Mouse (Mus musculus): ENCODE measurements around the gene Cpne5. TPM values are rescaled to one million over a fixed set of nuclear protein-coding genes. Genes with fewer than 3 reads are reported as not detected.
A peak's percentile ranks its signal among the peaks of the same experiment; 100 is the strongest.

Cpne5 gene
- total and polyA plus RNA-seq, 2 experiments from 2014 or later: 61.6 to 65.8 TPM

GRCm38 (mm10) chr17:29214655-29215054 is 23.3 kb downstream of the Cpne5 start:
- Histone ChIP-seq H3K27ac (no peak overlapping the region), H3K4me2 (ENCODE audit: low read depth, low read length) (no peak overlapping the region), H3K9ac (replicated peaks; ENCODE audit: low read length) (0 out of 2 replicates have a peak overlapping the region, but pooled peaks have one; percentile 21), H3K9me3 (ENCODE audit: low read length) (no peaks in the 10 kb centered on the region), H3K4me3 (ENCODE audit: low read length) (no peak overlapping the region), H3K27me3 (ENCODE audit: insufficient read depth, low read length) (no peaks in the 10 kb centered on the region), H3K4me1 (ENCODE audit: insufficient read depth, low read length) (peaks cover 5% of the 10 kb centered on the region; the same call in 1 of the 2 replicates), H3K36me3 (ENCODE audit: insufficient read depth, low read length) (no peaks in the 10 kb centered on the region)
- 21% methylated on average over 10 of the region's 10 CpGs for WGBS
- DNase-seq (ENCODE audit: low spot score) (no peak), ATAC-seq (no peak)
- TF ChIP-seq CTCF (IDR thresholded peaks at IDR 0.05; ENCODE audit: low read depth): no peak

GRCm38 (mm10) chr17:29214193-29214456 is 23.8 kb downstream of the Cpne5 start:
- H3K9ac ChIP-seq (replicated peaks; ENCODE audit: low read length): 0 out of 2 replicates have a peak overlapping the region, but pooled peaks have one; percentile 21
- ATAC-seq: 0 out of 2 replicates have a peak, but pooled peaks have one; percentile 8
- H3K27me3 ChIP-seq (ENCODE audit: insufficient read depth, low read length): no peaks in the 10 kb centered on the region
- H3K9me3 ChIP-seq (ENCODE audit: low read length): no peaks in the 10 kb centered on the region
- DNase-seq (ENCODE audit: low spot score): no peak
- H3K36me3 ChIP-seq (ENCODE audit: insufficient read depth, low read length): no peaks in the 10 kb centered on the region
- no peak overlapping the region for H3K4me3 ChIP-seq (ENCODE audit: low read length)
- H3K4me2 ChIP-seq (ENCODE audit: low read depth, low read length): no peak overlapping the region
- WGBS: 44% methylated on average over 4 of the region's 4 CpGs
- no peak for TF ChIP-seq CTCF (IDR thresholded peaks at IDR 0.05; ENCODE audit: low read depth)
- peaks cover 5% of the 10 kb centered on the region; the same call in 1 of the 2 replicates for H3K4me1 ChIP-seq (ENCODE audit: insufficient read depth, low read length)
- H3K27ac ChIP-seq: no peak overlapping the region; the same call in 1 of the 2 replicates

- Histone ChIP-seq H3K9ac (replicated peaks; ENCODE audit: low read length) (0 out of 2 replicates have a peak overlapping the region, but pooled peaks have one; percentile 30), H3K4me3 (ENCODE audit: low read length) (no peak overlapping the region), H3K27me3 (ENCODE audit: insufficient read depth, low read length) (no peaks in the 10 kb centered on the region), H3K9me3 (ENCODE audit: low read length) (no peaks in the 10 kb centered on the region), H3K27ac (peak overlapping the region; percentile 1; the same call in 1 of the 2 replicates), H3K36me3 (ENCODE audit: insufficient read depth, low read length) (no peaks in the 10 kb centered on the region), H3K4me2 (ENCODE audit: low read depth, low read length) (peak overlapping the region; percentile 16), H3K4me1 (ENCODE audit: insufficient read depth, low read length) (peaks cover 5% of the 10 kb centered on the region; the same call in 1 of the 2 replicates)
- ATAC-seq (peak; percentile 62), DNase-seq (ENCODE audit: low spot score) (peak; percentile 79)
- TF ChIP-seq CTCF (IDR thresholded peaks at IDR 0.05; ENCODE audit: low read depth): no peak
- 4% methylated on average over 12 of the region's 12 CpGs for WGBS
These were observed 24.4 kb downstream of the Cpne5 start for GRCm38 (mm10) chr17:29213381-29214192.

- H3K4me2 ChIP-seq (ENCODE audit: low read depth, low read length): no peak overlapping the region
- no peaks in the 10 kb centered on the region for H3K27me3 ChIP-seq (ENCODE audit: insufficient read depth, low read length)
- no peak overlapping the region for H3K9ac ChIP-seq (replicated peaks; ENCODE audit: low read length)
- no peak for ATAC-seq
- DNase-seq (ENCODE audit: low spot score): no peak
- WGBS: 57% methylated on average over 7 of the region's 7 CpGs
- H3K9me3 ChIP-seq (ENCODE audit: low read length): no peaks in the 10 kb centered on the region
- H3K36me3 ChIP-seq (ENCODE audit: insufficient read depth, low read length): no peaks in the 10 kb centered on the region
- H3K27ac ChIP-seq: no peak overlapping the region
- peaks cover 5% of the 10 kb centered on the region; the same call in 1 of the 2 replicates for H3K4me1 ChIP-seq (ENCODE audit: insufficient read depth, low read length)
- no peak for TF ChIP-seq CTCF (IDR thresholded peaks at IDR 0.05; ENCODE audit: low read depth)
- H3K4me3 ChIP-seq (ENCODE audit: low read length): no peak overlapping the region
These were observed 26.1 kb downstream of the Cpne5 start for GRCm38 (mm10) chr17:29211836-29212235.

- WGBS: 92% methylated on average over 3 of the region's 3 CpGs
- H3K4me3 ChIP-seq (ENCODE audit: low read length): no peak overlapping the region
These were observed 27.9 kb downstream of the Cpne5 start for GRCm38 (mm10) chr17:29210037-29210436.

GRCm38 (mm10) chr17:29206052-29206451 is 31.9 kb downstream of the Cpne5 start:
- no peak for ATAC-seq
- 77% methylated on average over 7 of the region's 7 CpGs for WGBS
- no peaks in the 10 kb centered on the region for H3K36me3 ChIP-seq (ENCODE audit: insufficient read depth, low read length)
- H3K4me3 ChIP-seq (ENCODE audit: low read length): no peak overlapping the region
- H3K4me1 ChIP-seq (ENCODE audit: insufficient read depth, low read length): no peaks in the 10 kb centered on the region
- H3K9ac ChIP-seq (replicated peaks; ENCODE audit: low read length): no peak overlapping the region
- no peaks in the 10 kb centered on the region for H3K9me3 ChIP-seq (ENCODE audit: low read length)
- DNase-seq (ENCODE audit: low spot score): no peak
- no peak overlapping the region for H3K4me2 ChIP-seq (ENCODE audit: low read depth, low read length)
- no peak for TF ChIP-seq CTCF (IDR thresholded peaks at IDR 0.05; ENCODE audit: low read depth)
- H3K27me3 ChIP-seq (ENCODE audit: insufficient read depth, low read length): no peaks in the 10 kb centered on the region
- no peak overlapping the region for H3K27ac ChIP-seq

More at GRCm38 (mm10) chr17:29210037-29210436, 27.9 kb downstream of the Cpne5 start:
- Histone ChIP-seq H3K4me1 (ENCODE audit: insufficient read depth, low read length) (peaks cover 5% of the 10 kb centered on the region; the same call in 1 of the 2 replicates), H3K9me3 (ENCODE audit: low read length) (no peaks in the 10 kb centered on the region), H3K27me3 (ENCODE audit: insufficient read depth, low read length) (no peaks in the 10 kb centered on the region), H3K36me3 (ENCODE audit: insufficient read depth, low read length) (no peaks in the 10 kb centered on the region), H3K9ac (replicated peaks; ENCODE audit: low read length) (no peak overlapping the region), H3K4me2 (ENCODE audit: low read depth, low read length) (no peak overlapping the region), H3K27ac (no peak overlapping the region)
- no peak for TF ChIP-seq CTCF (IDR thresholded peaks at IDR 0.05; ENCODE audit: low read depth)
- ATAC-seq (no peak), DNase-seq (ENCODE audit: low spot score) (no peak)

- H3K9ac ChIP-seq (replicated peaks; ENCODE audit: low read length): no peak overlapping the region
- H3K4me2 ChIP-seq (ENCODE audit: low read depth, low read length): no peak overlapping the region
- 88% methylated on average over 6 of the region's 6 CpGs for whole genome bisulfite sequencing
- ATAC-seq (no peak), DNase-seq (ENCODE audit: low spot score) (no peak)
- H3K27ac ChIP-seq: no peak overlapping the region
- no peak for TF ChIP-seq CTCF (IDR thresholded peaks at IDR 0.05; ENCODE audit: low read depth)
- no peak overlapping the region for H3K4me3 ChIP-seq (ENCODE audit: low read length)
- no peaks in the 10 kb centered on the region for H3K4me1 ChIP-seq (ENCODE audit: insufficient read depth, low read length)
- no peaks in the 10 kb centered on the region for H3K27me3 ChIP-seq (ENCODE audit: insufficient read depth, low read length)
- H3K9me3 ChIP-seq (ENCODE audit: low read length): no peaks in the 10 kb centered on the region
- no peaks in the 10 kb centered on the region for H3K36me3 ChIP-seq (ENCODE audit: insufficient read depth, low read length)
These were observed 35.4 kb downstream of the Cpne5 start for GRCm38 (mm10) chr17:29202604-29203003.
